Mouse (Mus musculus) right cerebral cortex, postnatal 4 days (tissue): ENCODE data around the gene Rasgrp4.
A peak's percentile ranks its signal among the peaks of the same experiment; 100 is the strongest.
"Not testable (repeated sequence)": the region's sequence is repeated elsewhere in the genome, so short reads cannot be mapped to it uniquely, and the experiment has no call there.

Source experiments
- DNase-seq: peaks from one replicate; pipeline ENCODE4 v3.0.0-alpha.2; 2022

The Rasgrp4 gene

GRCm38 (mm10) chr7:29180077-29180853, 45.6 kb downstream of the Rasgrp4 start, which contains the start of gene Psmd8:
Gene Psmd8, minus strand, starts transcription at chr7:29180701.
- DNase-seq: peak; percentile 88

- no peak for DNase-seq
These were observed 46.2 kb downstream of the Rasgrp4 start for GRCm38 (mm10) chr7:29180854-29181236.

- not testable (repeated sequence) for DNase-seq
These were observed 46.7 kb downstream of the Rasgrp4 start for GRCm38 (mm10) chr7:29181323-29181722.

GRCm38 (mm10) chr7:29194230-29194629, 59.6 kb downstream of the Rasgrp4 start:
- not testable (repeated sequence) for DNase-seq

- no peak for DNase-seq
These were observed 67.9 kb downstream of the Rasgrp4 start for GRCm38 (mm10) chr7:29202577-29202976.
